Mouse (Mus musculus) lung, adult 2 months (tissue): ENCODE measurements around the gene Ppp1r13l.

Experiments used
- CTCF ChIP-seq: fragments of 200-500 bp; IDR thresholded peaks from 2 replicates; pipeline ENCODE4 v1.5.1; 2011; ENCODE audit warnings: mild to moderate bottlenecking, low read length, control low read depth; ENCODE audit not compliant: insufficient read depth
- POLR2A ChIP-seq: fragments of 200-500 bp; IDR thresholded peaks from 2 replicates; pipeline ENCODE4 v1.6.1; 2011; ENCODE audit warnings: low read depth, mild to moderate bottlenecking, control low read depth, low read length, borderline replicate concordance; ENCODE audit errors: extremely low read depth

- no peak for TF ChIP-seq CTCF
- peak; percentile 55; the same call in 1 of the 2 replicates for TF ChIP-seq POLR2A
Observed at GRCm38 (mm10) chr7:19360944-19361343, 1.4 kb downstream of the Ppp1r13l start.
